Mouse (Mus musculus): ENCODE results near the gene Ppp1r15a. TPM values are rescaled to one million over a fixed set of nuclear protein-coding genes. Genes with fewer than 3 reads are reported as not detected.

Gene Ppp1r15a
- polyA plus RNA-seq, 1 experiment: 356 TPM

DNA sequence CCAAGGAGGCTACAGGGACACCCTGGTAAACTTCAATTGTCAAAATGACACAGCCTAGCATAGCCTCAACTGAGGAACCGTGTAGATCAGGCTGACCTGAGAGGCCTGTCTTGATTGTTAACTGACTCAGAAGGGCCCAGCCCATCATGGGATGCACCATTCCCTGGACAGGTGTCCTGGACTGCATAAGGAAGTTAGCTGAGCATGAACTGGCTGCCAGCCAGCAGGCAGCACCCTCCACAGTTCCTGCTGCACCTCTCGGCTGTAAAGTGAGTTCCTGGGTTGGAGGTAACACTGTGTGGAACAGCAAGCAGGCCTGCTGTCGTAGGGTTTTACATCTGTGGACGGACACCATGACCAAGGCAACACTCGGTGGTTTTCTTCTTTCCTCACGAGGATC lies 18.5 kb downstream of the Ppp1r15a start:
- H3K27ac ChIP-seq (ENCODE audit: control insufficient read depth, insufficient read depth, low read depth, low read length, poor library complexity): no peak overlapping the region
- WGBS: 69% methylated on average over 6 of the region's 6 CpGs

DNA sequence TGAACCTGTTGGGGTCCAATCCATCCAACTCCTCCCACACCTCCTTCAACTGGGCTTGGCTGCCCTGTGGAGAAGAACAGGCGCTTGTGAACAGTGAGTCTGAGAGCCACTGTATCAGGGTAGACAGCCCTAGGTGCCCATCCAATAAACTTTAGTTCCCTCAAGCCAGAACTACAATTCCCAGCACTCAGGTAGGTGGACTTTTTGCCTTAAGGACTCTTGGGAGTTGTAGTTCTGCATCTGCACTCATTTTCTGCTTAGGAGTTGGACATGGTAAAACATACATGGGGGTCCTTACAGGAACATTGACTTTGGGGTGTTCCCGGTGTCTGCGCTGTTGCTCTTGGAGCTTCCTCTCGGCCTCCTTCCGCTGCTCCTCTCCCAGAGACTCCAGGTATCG lies 27.6 kb downstream of the Ppp1r15a start:
- 94% methylated on average over 6 of the region's 6 CpGs for WGBS
- H3K4me3 ChIP-seq (replicated peaks; ENCODE audit: control insufficient read depth, low read depth, low read length): no peak overlapping the region
- H3K27ac ChIP-seq (ENCODE audit: control insufficient read depth, insufficient read depth, low read depth, low read length, poor library complexity): no peak overlapping the region
- no peak for TF ChIP-seq POLR2A (IDR thresholded peaks at IDR 0.05; ENCODE audit: borderline replicate concordance, control insufficient read depth, low read depth, low read length)
- TF ChIP-seq CTCF (IDR thresholded peaks at IDR 0.05; ENCODE audit: control insufficient read depth, insufficient read depth, low read length): no peak
- H3K4me1 ChIP-seq (ENCODE audit: control insufficient read depth, insufficient read depth, low read length): no peaks in the 10 kb centered on the region

More for the DNA sequence above, 18.5 kb downstream of the Ppp1r15a start:
- TF ChIP-seq POLR2A (IDR thresholded peaks at IDR 0.05; ENCODE audit: borderline replicate concordance, control insufficient read depth, low read depth, low read length): no peak
- no peak for TF ChIP-seq CTCF (IDR thresholded peaks at IDR 0.05; ENCODE audit: control insufficient read depth, insufficient read depth, low read length)
- H3K4me1 ChIP-seq (ENCODE audit: control insufficient read depth, insufficient read depth, low read length): peaks cover 3% of the 10 kb centered on the region; the same call in 1 of the 2 replicates
- H3K4me3 ChIP-seq (replicated peaks; ENCODE audit: control insufficient read depth, low read depth, low read length): peak overlapping the region; percentile 8

DNA sequence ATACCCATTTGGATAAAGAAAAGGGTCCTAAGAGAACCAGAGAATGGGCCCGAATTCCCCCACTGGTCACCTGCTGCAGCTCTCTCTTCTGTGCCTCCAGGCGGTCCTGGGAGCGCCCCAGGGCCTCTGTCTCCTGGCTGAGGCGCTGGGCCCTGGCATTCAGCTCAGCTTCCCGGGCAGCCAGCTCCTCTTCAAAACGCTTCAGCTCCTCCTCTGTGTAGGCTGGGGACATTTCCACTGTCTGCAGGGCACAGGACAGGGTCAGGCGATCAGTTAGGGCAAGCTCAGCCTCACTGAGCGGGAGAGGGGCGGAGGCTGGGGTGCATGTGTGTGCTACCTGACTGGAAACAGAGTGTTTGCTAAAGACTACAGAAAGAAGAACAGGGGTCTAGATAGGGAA lies 31.5 kb downstream of the Ppp1r15a start:
- Histone ChIP-seq H3K4me3 (replicated peaks; ENCODE audit: control insufficient read depth, low read depth, low read length) (no peak overlapping the region), H3K27ac (ENCODE audit: control insufficient read depth, insufficient read depth, low read depth, low read length, poor library complexity) (no peak overlapping the region), H3K4me1 (ENCODE audit: control insufficient read depth, insufficient read depth, low read length) (no peaks in the 10 kb centered on the region)
- 87% methylated on average over 9 of the region's 9 CpGs for WGBS
- TF ChIP-seq POLR2A (IDR thresholded peaks at IDR 0.05; ENCODE audit: borderline replicate concordance, control insufficient read depth, low read depth, low read length) (no peak), CTCF (IDR thresholded peaks at IDR 0.05; ENCODE audit: control insufficient read depth, insufficient read depth, low read length) (no peak)

DNA sequence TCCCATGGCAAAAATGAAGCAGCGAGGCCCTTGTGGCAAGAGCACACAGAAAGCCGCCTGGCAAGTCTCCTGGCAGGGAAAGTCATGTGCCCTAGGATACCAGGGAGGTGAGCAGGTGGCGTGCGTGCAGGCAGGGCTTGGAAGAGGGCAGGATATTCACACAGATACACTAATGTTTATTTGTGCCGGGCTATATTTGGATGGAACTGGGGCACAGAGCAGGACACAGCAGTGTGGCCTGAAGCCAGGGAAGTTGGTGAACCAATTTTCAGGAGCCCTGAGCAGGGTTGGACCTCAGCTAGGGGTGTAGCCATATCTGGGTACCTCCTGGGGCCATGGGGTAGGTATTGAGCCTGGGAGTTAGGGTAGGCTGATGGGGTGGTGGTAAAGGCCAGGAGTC lies 33.1 kb downstream of the Ppp1r15a start:
- TF ChIP-seq POLR2A (IDR thresholded peaks at IDR 0.05; ENCODE audit: borderline replicate concordance, control insufficient read depth, low read depth, low read length): no peak
- TF ChIP-seq CTCF (IDR thresholded peaks at IDR 0.05; ENCODE audit: control insufficient read depth, insufficient read depth, low read length): no peak
- H3K4me3 ChIP-seq (replicated peaks; ENCODE audit: control insufficient read depth, low read depth, low read length): no peak overlapping the region
- WGBS: 89% methylated on average over 5 of the region's 5 CpGs
- no peak overlapping the region for H3K27ac ChIP-seq (ENCODE audit: control insufficient read depth, insufficient read depth, low read depth, low read length, poor library complexity)
- no peaks in the 10 kb centered on the region; the same call in 1 of the 2 replicates for H3K4me1 ChIP-seq (ENCODE audit: control insufficient read depth, insufficient read depth, low read length)

DNA sequence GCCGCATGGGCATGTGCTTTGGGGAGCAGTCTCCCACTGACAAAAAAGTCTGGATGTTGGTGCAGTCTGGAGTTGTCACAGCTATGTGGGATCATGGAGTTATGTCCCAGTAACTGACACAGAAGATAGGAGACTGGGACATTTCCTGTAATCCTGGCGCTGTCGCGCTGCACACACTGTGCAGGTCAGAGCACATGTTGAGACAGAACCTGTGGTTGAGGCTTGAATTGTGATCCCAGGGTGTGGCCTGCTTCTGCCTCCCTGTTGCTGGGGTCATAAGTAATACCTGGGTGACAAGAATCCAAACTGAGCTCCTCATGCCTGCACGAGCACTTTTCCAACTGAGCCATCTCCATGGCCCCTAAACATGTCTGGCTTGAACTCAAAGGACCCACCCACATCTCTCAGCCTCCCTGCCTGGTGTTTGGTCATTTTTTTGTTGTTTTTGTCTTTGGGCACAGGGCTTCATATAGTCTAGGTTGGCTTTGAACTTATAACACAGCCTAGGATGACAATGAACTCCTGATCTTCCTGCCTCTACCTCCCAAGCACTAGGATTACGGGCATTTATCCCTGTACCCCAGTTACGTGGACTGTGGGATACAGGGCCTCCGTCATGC lies 33.7 kb downstream of the Ppp1r15a start:
- H3K27ac ChIP-seq (ENCODE audit: control insufficient read depth, insufficient read depth, low read depth, low read length, poor library complexity): no peak overlapping the region
- H3K4me1 ChIP-seq (ENCODE audit: control insufficient read depth, insufficient read depth, low read length): no peaks in the 10 kb centered on the region; the same call in 1 of the 2 replicates
- WGBS: 92% methylated on average over 8 of the region's 8 CpGs
- TF ChIP-seq CTCF (IDR thresholded peaks at IDR 0.05; ENCODE audit: control insufficient read depth, insufficient read depth, low read length): no peak
- TF ChIP-seq POLR2A (IDR thresholded peaks at IDR 0.05; ENCODE audit: borderline replicate concordance, control insufficient read depth, low read depth, low read length): no peak
- no peak overlapping the region for H3K4me3 ChIP-seq (replicated peaks; ENCODE audit: control insufficient read depth, low read depth, low read length)

DNA sequence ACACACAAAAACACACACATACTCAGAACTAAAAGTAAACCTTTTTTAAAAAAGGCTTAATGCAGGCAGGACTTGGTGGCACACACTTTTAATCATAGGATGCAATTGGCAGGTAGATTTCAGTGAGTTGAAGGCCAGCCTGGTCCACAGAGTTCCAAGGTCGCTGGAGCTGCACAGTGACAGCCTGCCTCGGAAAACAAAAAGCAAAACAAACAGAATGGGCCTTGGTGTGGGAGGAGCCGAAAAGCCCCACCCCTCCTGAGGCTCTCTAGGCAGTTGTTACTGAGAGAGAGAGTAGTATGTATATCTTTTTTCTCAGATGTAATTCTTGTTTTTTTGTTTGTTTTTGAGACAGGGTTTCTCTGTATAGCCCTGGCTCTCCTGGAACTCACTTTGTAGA lies 34.8 kb downstream of the Ppp1r15a start:
- H3K27ac ChIP-seq (ENCODE audit: control insufficient read depth, insufficient read depth, low read depth, low read length, poor library complexity): no peak overlapping the region
- no peak for TF ChIP-seq CTCF (IDR thresholded peaks at IDR 0.05; ENCODE audit: control insufficient read depth, insufficient read depth, low read length)
- TF ChIP-seq POLR2A (IDR thresholded peaks at IDR 0.05; ENCODE audit: borderline replicate concordance, control insufficient read depth, low read depth, low read length): no peak
- 7% methylated on average over 3 of the region's 3 CpGs for WGBS
- no peak overlapping the region for H3K4me3 ChIP-seq (replicated peaks; ENCODE audit: control insufficient read depth, low read depth, low read length)
- no peaks in the 10 kb centered on the region; the same call in 1 of the 2 replicates for H3K4me1 ChIP-seq (ENCODE audit: control insufficient read depth, insufficient read depth, low read length)

DNA sequence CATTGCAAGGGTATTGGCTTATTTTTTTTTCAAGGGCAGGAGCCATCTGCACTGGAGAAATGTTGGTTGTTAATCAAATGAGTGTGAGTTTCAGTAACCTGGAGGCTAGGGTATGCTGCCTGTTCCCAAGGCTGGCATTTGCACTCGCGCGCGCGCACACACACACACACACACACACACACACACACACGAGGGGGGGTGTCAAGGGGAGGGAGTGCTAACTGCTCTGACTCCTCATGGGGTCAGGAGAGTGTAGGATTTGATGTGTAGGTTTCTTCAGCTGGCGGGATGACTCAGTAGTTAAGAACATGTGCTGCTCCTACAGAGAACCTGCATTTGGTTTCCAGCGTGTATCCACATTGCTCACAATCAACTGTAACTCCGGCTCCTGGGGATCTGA lies 35.2 kb downstream of the Ppp1r15a start:
- TF ChIP-seq CTCF (IDR thresholded peaks at IDR 0.05; ENCODE audit: control insufficient read depth, insufficient read depth, low read length) (no peak), POLR2A (IDR thresholded peaks at IDR 0.05; ENCODE audit: borderline replicate concordance, control insufficient read depth, low read depth, low read length) (no peak)
- Histone ChIP-seq H3K27ac (ENCODE audit: control insufficient read depth, insufficient read depth, low read depth, low read length, poor library complexity) (no peak overlapping the region), H3K4me1 (ENCODE audit: control insufficient read depth, insufficient read depth, low read length) (no peaks in the 10 kb centered on the region; the same call in 1 of the 2 replicates), H3K4me3 (replicated peaks; ENCODE audit: control insufficient read depth, low read depth, low read length) (no peak overlapping the region)
- 53% methylated on average over 9 of the region's 9 CpGs for WGBS

DNA sequence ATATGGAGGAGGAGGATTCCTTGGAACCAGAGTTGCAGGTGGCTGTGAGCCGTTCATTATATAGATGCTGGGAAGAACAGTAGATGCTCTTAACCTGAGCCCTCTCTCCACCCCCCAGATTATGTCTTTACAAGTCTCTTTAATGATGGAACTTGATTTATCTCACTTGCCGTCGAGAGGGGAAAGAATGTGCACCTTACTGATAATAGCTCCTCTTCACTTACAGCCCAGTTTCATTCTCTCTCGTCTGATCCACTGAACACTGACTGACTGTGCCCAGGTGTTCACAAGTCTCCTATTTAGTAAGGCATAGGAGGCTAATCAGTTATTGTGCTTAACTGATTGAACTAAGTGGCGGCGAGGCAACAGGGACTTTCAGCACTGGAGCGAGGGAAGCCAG lies 36.5 kb downstream of the Ppp1r15a start:
- Histone ChIP-seq H3K27ac (ENCODE audit: control insufficient read depth, insufficient read depth, low read depth, low read length, poor library complexity) (no peak overlapping the region), H3K4me3 (replicated peaks; ENCODE audit: control insufficient read depth, low read depth, low read length) (no peak overlapping the region), H3K4me1 (ENCODE audit: control insufficient read depth, insufficient read depth, low read length) (no peaks in the 10 kb centered on the region; the same call in 1 of the 2 replicates)
- TF ChIP-seq POLR2A (IDR thresholded peaks at IDR 0.05; ENCODE audit: borderline replicate concordance, control insufficient read depth, low read depth, low read length): no peak
- no peak for TF ChIP-seq CTCF (IDR thresholded peaks at IDR 0.05; ENCODE audit: control insufficient read depth, insufficient read depth, low read length)
- 63% methylated on average over 7 of the region's 7 CpGs for WGBS
